Mouse (Mus musculus): ENCODE data around the gene Hmgcs1. TPM values are rescaled to one million over a fixed set of nuclear protein-coding genes. Genes with fewer than 3 reads are reported as not detected.
"Not testable (repeated sequence)": the region's sequence is repeated elsewhere in the genome, so short reads cannot be mapped to it uniquely, and the experiment has no call there.

Gene Hmgcs1
- polyA plus RNA-seq, 1 experiment = 166 TPM

GRCm38 (mm10) chr13:119656846-119657416, 33.2 kb upstream of the Hmgcs1 start:
- TF ChIP-seq CTCF (IDR thresholded peaks at IDR 0.05; ENCODE audit: borderline replicate concordance, insufficient read depth, low read length) (no peak), POLR2A (IDR thresholded peaks at IDR 0.05; ENCODE audit: low read depth, low read length) (no peak)
- Histone ChIP-seq H3K4me3 (ENCODE audit: insufficient read depth, low read length) (no peak overlapping the region), H3K27ac (ENCODE audit: insufficient read depth, low read length) (no peak overlapping the region), H3K4me1 (ENCODE audit: control insufficient read depth, insufficient read depth, low read length) (no peaks in the 10 kb centered on the region; the same call in 1 of the 2 replicates)

GRCm38 (mm10) chr13:119661420-119661819, 28.8 kb upstream of the Hmgcs1 start:
- not testable (repeated sequence) for H3K4me3 ChIP-seq (ENCODE audit: insufficient read depth, low read length); H3K4me1 ChIP-seq (ENCODE audit: control insufficient read depth, insufficient read depth, low read length); H3K27ac ChIP-seq (ENCODE audit: insufficient read depth, low read length)

- Histone ChIP-seq H3K4me3 (ENCODE audit: insufficient read depth, low read length) (no peak overlapping the region), H3K4me1 (ENCODE audit: control insufficient read depth, insufficient read depth, low read length) (no peaks in the 10 kb centered on the region), H3K27ac (ENCODE audit: insufficient read depth, low read length) (no peak overlapping the region)
- no peak for TF ChIP-seq POLR2A (IDR thresholded peaks at IDR 0.05; ENCODE audit: low read depth, low read length)
- TF ChIP-seq CTCF (IDR thresholded peaks at IDR 0.05; ENCODE audit: borderline replicate concordance, insufficient read depth, low read length) = no peak
Measured at GRCm38 (mm10) chr13:119678794-119679193, 11.4 kb upstream of the Hmgcs1 start.

DNA sequence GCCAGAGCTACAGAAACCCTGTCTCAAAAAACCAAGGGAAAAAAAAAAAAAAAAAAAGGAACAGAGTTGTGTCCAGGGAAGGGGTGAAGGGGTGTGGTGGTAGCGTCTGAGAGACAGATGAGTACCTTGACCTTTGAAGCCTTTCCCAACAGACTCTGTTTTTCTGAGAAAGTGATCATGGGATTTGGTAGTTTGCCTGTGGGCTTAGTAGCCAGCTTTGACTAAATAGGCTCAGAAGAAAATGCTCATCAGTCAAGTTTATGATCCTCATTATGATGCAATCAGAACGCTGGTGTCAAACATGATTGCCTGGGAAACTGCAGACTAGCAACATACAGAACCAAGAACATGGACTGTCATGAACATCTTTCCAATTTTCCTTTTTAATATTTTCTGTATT, 10.5 kb upstream of the Hmgcs1 start:
- no peak overlapping the region for H3K27ac ChIP-seq (ENCODE audit: insufficient read depth, low read length)
- H3K4me3 ChIP-seq (ENCODE audit: insufficient read depth, low read length) = no peak overlapping the region
- no peaks in the 10 kb centered on the region; the same call in 1 of the 2 replicates for H3K4me1 ChIP-seq (ENCODE audit: control insufficient read depth, insufficient read depth, low read length)
- TF ChIP-seq POLR2A (IDR thresholded peaks at IDR 0.05; ENCODE audit: low read depth, low read length) = no peak
- TF ChIP-seq CTCF (IDR thresholded peaks at IDR 0.05; ENCODE audit: borderline replicate concordance, insufficient read depth, low read length) = no peak

GRCm38 (mm10) chr13:119681161-119681560, 9.0 kb upstream of the Hmgcs1 start:
- TF ChIP-seq CTCF (IDR thresholded peaks at IDR 0.05; ENCODE audit: borderline replicate concordance, insufficient read depth, low read length) (no peak), POLR2A (IDR thresholded peaks at IDR 0.05; ENCODE audit: low read depth, low read length) (no peak)
- Histone ChIP-seq H3K4me1 (ENCODE audit: control insufficient read depth, insufficient read depth, low read length) (no peaks in the 10 kb centered on the region; the same call in 1 of the 2 replicates), H3K4me3 (ENCODE audit: insufficient read depth, low read length) (no peak overlapping the region), H3K27ac (ENCODE audit: insufficient read depth, low read length) (no peak overlapping the region)

GRCm38 (mm10) chr13:119684416-119685177, 5.6 kb upstream of the Hmgcs1 start:
- no peaks in the 10 kb centered on the region; the same call in 1 of the 2 replicates for H3K4me1 ChIP-seq (ENCODE audit: control insufficient read depth, insufficient read depth, low read length)
- TF ChIP-seq POLR2A (IDR thresholded peaks at IDR 0.05; ENCODE audit: low read depth, low read length) (no peak), CTCF (IDR thresholded peaks at IDR 0.05; ENCODE audit: borderline replicate concordance, insufficient read depth, low read length) (no peak)
- no peak overlapping the region for H3K4me3 ChIP-seq (ENCODE audit: insufficient read depth, low read length)
- H3K27ac ChIP-seq (ENCODE audit: insufficient read depth, low read length) = no peak overlapping the region

- TF ChIP-seq CTCF (IDR thresholded peaks at IDR 0.05; ENCODE audit: borderline replicate concordance, insufficient read depth, low read length) (no peak), POLR2A (IDR thresholded peaks at IDR 0.05; ENCODE audit: low read depth, low read length) (no peak)
- no peak overlapping the region for H3K4me3 ChIP-seq (ENCODE audit: insufficient read depth, low read length)
- no peak overlapping the region; the same call in 1 of the 2 replicates for H3K27ac ChIP-seq (ENCODE audit: insufficient read depth, low read length)
- H3K4me1 ChIP-seq (ENCODE audit: control insufficient read depth, insufficient read depth, low read length) = no peaks in the 10 kb centered on the region; the same call in 1 of the 2 replicates
Measured at GRCm38 (mm10) chr13:119689709-119690038, 505 bp upstream of the Hmgcs1 start.

- no peak for TF ChIP-seq POLR2A (IDR thresholded peaks at IDR 0.05; ENCODE audit: low read depth, low read length)
- no peak for TF ChIP-seq CTCF (IDR thresholded peaks at IDR 0.05; ENCODE audit: borderline replicate concordance, insufficient read depth, low read length)
- Histone ChIP-seq H3K4me3 (ENCODE audit: insufficient read depth, low read length) (peak overlapping the region; percentile 95), H3K27ac (ENCODE audit: insufficient read depth, low read length) (peak overlapping the region; percentile 81), H3K4me1 (ENCODE audit: control insufficient read depth, insufficient read depth, low read length) (no peaks in the 10 kb centered on the region)
Measured at GRCm38 (mm10) chr13:119690876-119691620, 869 bp downstream of the Hmgcs1 start.

GRCm38 (mm10) chr13:119691958-119692357, 1.8 kb downstream of the Hmgcs1 start:
- not testable (repeated sequence) for H3K27ac ChIP-seq (ENCODE audit: insufficient read depth, low read length); H3K4me1 ChIP-seq (ENCODE audit: control insufficient read depth, insufficient read depth, low read length)

DNA sequence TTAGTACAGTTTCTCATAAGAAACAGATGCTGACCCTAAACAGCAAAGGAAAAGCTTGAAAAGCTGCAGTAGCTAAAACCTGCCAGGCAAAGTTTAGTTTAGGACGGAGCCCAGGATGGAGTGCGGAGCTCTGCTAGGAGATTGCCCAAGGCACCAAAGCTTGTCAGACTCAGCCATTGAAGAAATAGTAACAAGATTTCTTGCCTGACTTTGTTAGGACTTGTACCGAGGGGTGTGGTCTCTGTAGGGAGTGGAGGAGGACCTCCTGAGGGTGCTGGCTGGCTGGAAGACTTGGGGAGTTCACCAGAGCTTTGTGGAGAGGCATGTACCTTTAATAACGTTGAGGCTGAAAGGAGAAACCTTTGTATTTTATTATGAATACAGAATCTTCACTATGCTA, 5.5 kb downstream of the Hmgcs1 start:
- TF ChIP-seq POLR2A (IDR thresholded peaks at IDR 0.05; ENCODE audit: low read depth, low read length) = no peak
- no peak for TF ChIP-seq CTCF (IDR thresholded peaks at IDR 0.05; ENCODE audit: borderline replicate concordance, insufficient read depth, low read length)
- no peak overlapping the region for H3K27ac ChIP-seq (ENCODE audit: insufficient read depth, low read length)
- H3K4me3 ChIP-seq (ENCODE audit: insufficient read depth, low read length) = no peak overlapping the region
- H3K4me1 ChIP-seq (ENCODE audit: control insufficient read depth, insufficient read depth, low read length) = peaks cover 5% of the 10 kb centered on the region

More at GRCm38 (mm10) chr13:119691958-119692357, 1.8 kb downstream of the Hmgcs1 start:
- H3K4me3 ChIP-seq (ENCODE audit: insufficient read depth, low read length) = peak overlapping the region; percentile 95

Data from embryonic fibroblast, embryonic 13.5 days (primary cell).